ENCODE assay signal across 8 mouse cellular contexts in the genomic region with DNA sequence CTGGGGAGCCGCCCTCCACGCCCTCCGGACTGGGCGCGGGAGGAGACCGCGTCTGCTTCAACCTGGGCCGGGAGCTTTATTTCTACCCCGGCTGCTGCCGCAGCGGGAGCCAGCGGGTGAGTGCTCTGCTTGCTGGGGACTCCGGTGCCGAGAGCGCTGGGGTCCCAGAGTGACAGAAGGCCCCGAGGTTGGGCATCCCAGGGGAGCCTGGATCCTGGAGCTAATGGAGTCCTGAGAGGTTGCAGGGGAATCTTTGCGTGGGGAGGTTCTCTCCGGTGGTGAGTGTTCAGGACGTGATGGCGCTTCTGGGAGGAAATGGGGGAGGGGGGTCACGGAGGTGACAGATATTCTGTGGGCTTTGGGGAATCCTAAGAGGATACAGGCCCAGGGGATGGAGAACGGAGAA. TPM values are rescaled to one million over a fixed set of nuclear protein-coding genes. Genes with fewer than 3 reads are reported as not detected.
DNase-seq lines count a peak whose midpoint lies in the region; ATAC-seq and TF ChIP-seq lines count a peak whose summit lies in the region.

No protein-coding gene starts in this region.

- H3K27me3 ChIP-seq in midbrain, embryonic 12.5 days, result no peaks in the 10 kb centered on the region

- peak overlapping the region; percentile 95 for H3K4me2 ChIP-seq in midbrain, embryonic 12.5 days (replicated peaks)

- peaks cover 0 to 19% of the 10 kb centered on the region in 2 experiments; a peak in 3 of 4 replicates for H3K4me1 ChIP-seq in ES-E14 (ENCODE audit: control insufficient read depth in 2 of 2, insufficient read depth in 2 of 2, low read length in 2 of 2, poor library complexity in 1 of 2)
- peaks cover 18% of the 10 kb centered on the region for H3K4me1 ChIP-seq in midbrain, embryonic 12.5 days

- in situ Hi-C loops in ES-E14 (cut with MboI; ENCODE audit: low sequenced_read_pairs in 2 of 2, unreplicated experiment in 2 of 2), result no loop called here

- peak; percentile 33 for DNase-seq in kidney, adult 18-20 months
- DNase-seq in kidney, postnatal 36 days, result no peak
- DNase-seq in ES-E14 (ENCODE audit: low read depth, low spot score), result no peak
- peak; percentile 50 for DNase-seq in induced T-regulatory cell, adult 2 months (ENCODE audit: low read depth)
- no peak for DNase-seq in frontal cortex, postnatal 36 days (ENCODE audit: low spot score in 2 of 2)

- peak; percentile 55; the same call in 1 of the 2 replicates for ATAC-seq in erythroblast, adult 5-6 weeks (replicated peaks; ENCODE audit: low FRiP score, poor library complexity, severe bottlenecking)
- no peak for ATAC-seq in midbrain, embryonic 12.5 days (ENCODE audit: low FRiP score, low read depth)
- no peak for ATAC-seq in megakaryocyte progenitor cell, adult 5-6 weeks (replicated peaks; ENCODE audit: poor library complexity)

- under 1% methylated on average over 22 of the region's 22 CpGs for WGBS in midbrain, embryonic 12.5 days

- peaks cover 32% of the 10 kb centered on the region for H3K36me3 ChIP-seq in ES-E14 (ENCODE audit: control insufficient read depth, insufficient read depth, low read length, poor library complexity, severe bottlenecking)
- H3K36me3 ChIP-seq in midbrain, embryonic 12.5 days, result peaks cover 41% of the 10 kb centered on the region

- H3K9ac ChIP-seq in ES-E14 (ENCODE audit: insufficient read depth, low read depth, low read length, poor library complexity, severe bottlenecking), result peak overlapping the region; percentile 93
- H3K9ac ChIP-seq in midbrain, embryonic 12.5 days (replicated peaks), result peak overlapping the region; percentile 98

- peak overlapping the region; percentile 90 to 98 for H3K4me3 ChIP-seq in ES-E14 (ENCODE audit: insufficient read depth in 1 of 2, low read depth in 1 of 2, low read length in 2 of 2, poor library complexity in 1 of 2, severe bottlenecking in 1 of 2)
- peak overlapping the region; percentile 97 for H3K4me3 ChIP-seq in midbrain, embryonic 12.5 days

- H3K27ac ChIP-seq in ES-E14 (ENCODE audit: insufficient read depth, low read depth, low read length, poor library complexity, severe bottlenecking), result peak overlapping the region; percentile 22; the same call in 1 of the 2 replicates
- H3K27ac ChIP-seq in midbrain, embryonic 12.5 days (replicated peaks), result peak overlapping the region; percentile 74

- no peaks in the 10 kb centered on the region for H3K9me3 ChIP-seq in ES-E14 (ENCODE audit: control insufficient read depth, insufficient read depth, low read depth, low read length)
- no peaks in the 10 kb centered on the region for H3K9me3 ChIP-seq in midbrain, embryonic 12.5 days

TF ChIP-seq in ES-E14, 5 proteins besides CTCF, POLR2A, EP300 and RAD21:
- TF ChIP-seq HCFC1 (IDR thresholded peaks at IDR 0.05; ENCODE audit: borderline replicate concordance, insufficient read depth, low read length) (no peak), CHD2 (IDR thresholded peaks at IDR 0.05; ENCODE audit: low read depth, low read length) (no peak), ZC3H11A (IDR thresholded peaks at IDR 0.05; ENCODE audit: borderline replicate concordance, low read depth, low read length) (no peak), ZNF384 (IDR thresholded peaks at IDR 0.05; ENCODE audit: low read depth, low read length) (no peak), MAFK (IDR thresholded peaks at IDR 0.05; ENCODE audit: insufficient read depth, low read depth, low read length) (no peak)

RNA-seq across cellular contexts. Expression of a gene that starts 0.6 kb away (rescaled TPM):
- total RNA-seq in ES-E14 (2012; rRNA removed), result 41.3 and 45.2 TPM in 2 replicates
- 1.9 and 3.1 TPM in 2 replicates for total RNA-seq in erythroblast, adult 5-6 weeks (2015; ENCODE audit: low replicate concordance)
- total RNA-seq in erythroblast, adult 5-6 weeks (2017; ENCODE audit: low replicate concordance), result 1.0 and 2.6 TPM in 2 replicates
- 20.8 and 21.0 TPM in 2 replicates for polyA plus RNA-seq in midbrain, embryonic 12.5 days (2016; fragmentation: Nextera tagmentation; extraction: Ambion mirVana)
- 4.4 and 5.5 TPM in 2 replicates for total RNA-seq in megakaryocyte progenitor cell, adult 5-6 weeks (2015)
- 1.5 and 2.3 TPM in 2 replicates for total RNA-seq in megakaryocyte progenitor cell, adult 5-6 weeks (2017)

RNA-seq across cellular contexts. Expression of a gene that starts 7.1 kb away (rescaled TPM):
- total RNA-seq in ES-E14 (2012; rRNA removed), result 32.6 and 34.1 TPM in 2 replicates
- total RNA-seq in erythroblast, adult 5-6 weeks (2015; ENCODE audit: low replicate concordance), result 3.8 TPM in 1 of 2 replicates, not detected in the other
- total RNA-seq in erythroblast, adult 5-6 weeks (2017; ENCODE audit: low replicate concordance), result 4.3 and 6.0 TPM in 2 replicates
- polyA plus RNA-seq in midbrain, embryonic 12.5 days (2016; fragmentation: Nextera tagmentation; extraction: Ambion mirVana), result 11.2 and 11.7 TPM in 2 replicates
- total RNA-seq in megakaryocyte progenitor cell, adult 5-6 weeks (2015), result 0.78 and 1.9 TPM in 2 replicates
- total RNA-seq in megakaryocyte progenitor cell, adult 5-6 weeks (2017), result 0.84 TPM in 1 of 2 replicates, not detected in the other

RNA-seq across cellular contexts. Expression of a gene that starts 17.8 kb away (rescaled TPM):
- total RNA-seq in ES-E14 (2012; rRNA removed), result 2.9 and 3.0 TPM in 2 replicates
- 0.42 TPM in 1 of 2 replicates, not detected in the other for total RNA-seq in erythroblast, adult 5-6 weeks (2015; ENCODE audit: low replicate concordance)
- total RNA-seq in erythroblast, adult 5-6 weeks (2017; ENCODE audit: low replicate concordance), result not detected in 2 replicates
- 7.4 and 7.9 TPM in 2 replicates for polyA plus RNA-seq in midbrain, embryonic 12.5 days (2016; fragmentation: Nextera tagmentation; extraction: Ambion mirVana)
- total RNA-seq in megakaryocyte progenitor cell, adult 5-6 weeks (2015), result 2.8 and 3.9 TPM in 2 replicates
- 2.3 and 2.4 TPM in 2 replicates for total RNA-seq in megakaryocyte progenitor cell, adult 5-6 weeks (2017)

RNA-seq across cellular contexts. Expression of a gene that starts 22.1 kb away (rescaled TPM):
- total RNA-seq in ES-E14 (2012; rRNA removed), result 0.94 and 2.3 TPM in 2 replicates
- not detected in 2 replicates for total RNA-seq in erythroblast, adult 5-6 weeks (2015; ENCODE audit: low replicate concordance)
- not detected in 2 replicates for total RNA-seq in erythroblast, adult 5-6 weeks (2017; ENCODE audit: low replicate concordance)
- not detected in 2 replicates for polyA plus RNA-seq in midbrain, embryonic 12.5 days (2016; fragmentation: Nextera tagmentation; extraction: Ambion mirVana)
- total RNA-seq in megakaryocyte progenitor cell, adult 5-6 weeks (2015), result not detected in 2 replicates
- total RNA-seq in megakaryocyte progenitor cell, adult 5-6 weeks (2017), result 0.61 TPM in 1 of 2 replicates, not detected in the other

RNA-seq across cellular contexts. Expression of a gene that starts 41.6 kb away (rescaled TPM):
- 1.2 and 1.9 TPM in 2 replicates for total RNA-seq in ES-E14 (2012; rRNA removed)
- not detected in 2 replicates for total RNA-seq in erythroblast, adult 5-6 weeks (2015; ENCODE audit: low replicate concordance)
- 0.28 TPM in 1 of 2 replicates, not detected in the other for total RNA-seq in erythroblast, adult 5-6 weeks (2017; ENCODE audit: low replicate concordance)
- polyA plus RNA-seq in midbrain, embryonic 12.5 days (2016; fragmentation: Nextera tagmentation; extraction: Ambion mirVana), result 1.1 and 1.3 TPM in 2 replicates
- 0.24 and 0.57 TPM in 2 replicates for total RNA-seq in megakaryocyte progenitor cell, adult 5-6 weeks (2015)
- 0.03 and 0.42 TPM in 2 replicates for total RNA-seq in megakaryocyte progenitor cell, adult 5-6 weeks (2017)

Comparison
In these comparisons a context has a peak if more than half of its experiments do, and no peak if none do; other contexts are left out.
1. DNase-seq: peak in kidney, adult 18-20 months (single experiment) and induced T-regulatory cell, adult 2 months (single experiment); none in kidney, postnatal 36 days (0 of 2), ES-E14 (single experiment) and frontal cortex, postnatal 36 days (0 of 2).